Mouse (Mus musculus): Measurements from ENCODE around the gene Dhrs11. TPM values are rescaled to one million over a fixed set of nuclear protein-coding genes. Genes with fewer than 3 reads are reported as not detected.
"Not testable (repeated sequence)": the region's sequence is repeated elsewhere in the genome, so short reads cannot be mapped to it uniquely, and the experiment has no call there.

Gene Dhrs11
- total RNA-seq (2021) = 10 to 100 TPM; 97.1 to 99.1 TPM
- long read RNA-seq, experiment 1, transcript Dhrs11-201 (7 exons, 1,254 nt) = major isoform, 63 of 92 reads
- long read RNA-seq, experiment 1, partial matches to known transcripts = 2 of 92 reads
- long read RNA-seq, experiment 1, other reads (novel, unspliced or antisense) = 27 of 92 reads
- long read RNA-seq, experiment 2, transcript Dhrs11-201 (7 exons, 1,254 nt) = major isoform, 35 of 53 reads
- long read RNA-seq, experiment 2, partial matches to known transcripts = 3 of 53 reads
- long read RNA-seq, experiment 2, other reads (novel, unspliced or antisense) = 15 of 53 reads

DNA sequence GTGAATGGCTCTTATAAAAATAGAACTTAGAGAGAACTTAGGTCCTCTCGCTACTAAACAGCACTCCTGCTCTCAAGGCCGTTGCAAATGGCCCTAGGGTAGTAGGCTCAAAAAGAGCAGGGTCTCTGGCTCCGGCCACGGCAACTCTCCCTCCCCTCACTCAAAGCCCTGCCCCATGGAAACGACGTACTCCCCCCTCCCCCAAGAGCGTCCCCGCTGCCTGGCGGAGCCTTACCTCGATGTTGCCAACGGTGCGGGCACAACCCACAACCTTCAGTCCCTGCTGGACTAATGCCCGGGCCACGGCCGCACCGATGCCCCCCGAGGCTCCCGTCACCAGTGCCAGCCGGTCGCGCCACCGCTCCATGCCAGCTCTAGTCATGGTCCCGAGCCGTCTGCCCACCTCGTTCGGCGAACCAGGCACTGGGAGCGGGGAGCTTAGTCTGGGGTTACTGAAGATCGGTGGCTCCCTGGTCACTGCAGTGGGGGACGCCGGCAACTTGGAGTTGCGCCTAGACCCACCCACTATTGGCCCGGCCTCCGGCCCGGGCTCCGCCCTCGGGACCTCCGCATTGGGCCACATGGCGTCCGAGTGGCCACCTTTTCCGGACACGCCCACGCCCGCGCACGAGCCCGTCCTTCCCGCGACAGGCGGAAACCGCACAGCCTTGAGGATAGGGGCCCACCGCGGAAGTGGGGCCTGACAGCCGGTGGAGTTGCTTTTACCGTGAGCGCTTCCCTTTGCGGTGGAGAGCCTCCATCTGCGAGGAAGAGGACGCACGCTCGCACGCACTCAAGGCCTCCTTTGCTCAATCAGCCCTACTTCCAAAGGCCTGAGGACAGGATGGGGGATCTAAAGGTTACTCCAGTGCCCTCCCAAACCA, at the start of gene Dhrs11:
Gene Dhrs11, minus strand, starts transcription at position 479 of the 884 bp plus-strand sequence.
- DNase-seq = peak; percentile 97

DNA sequence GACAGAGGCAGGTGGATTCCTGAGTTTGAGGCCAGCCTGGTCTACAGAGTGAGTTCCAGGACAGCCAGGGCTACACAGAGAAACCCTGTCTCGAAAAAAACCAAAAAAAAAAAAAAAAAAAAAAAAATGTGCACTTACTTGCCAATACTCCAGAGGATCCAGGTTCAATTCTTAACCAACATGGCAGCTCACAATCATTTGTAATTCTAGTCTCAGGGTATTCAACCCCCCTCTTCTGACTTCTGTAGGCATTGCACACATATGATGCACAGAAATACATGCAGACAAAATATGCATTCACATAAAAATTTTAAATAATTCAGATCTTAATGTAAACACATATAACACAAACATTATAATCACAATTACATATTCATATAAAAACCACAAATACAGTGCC, 47.2 kb upstream of the Dhrs11 start:
- DNase-seq = not testable (repeated sequence)

DNA sequence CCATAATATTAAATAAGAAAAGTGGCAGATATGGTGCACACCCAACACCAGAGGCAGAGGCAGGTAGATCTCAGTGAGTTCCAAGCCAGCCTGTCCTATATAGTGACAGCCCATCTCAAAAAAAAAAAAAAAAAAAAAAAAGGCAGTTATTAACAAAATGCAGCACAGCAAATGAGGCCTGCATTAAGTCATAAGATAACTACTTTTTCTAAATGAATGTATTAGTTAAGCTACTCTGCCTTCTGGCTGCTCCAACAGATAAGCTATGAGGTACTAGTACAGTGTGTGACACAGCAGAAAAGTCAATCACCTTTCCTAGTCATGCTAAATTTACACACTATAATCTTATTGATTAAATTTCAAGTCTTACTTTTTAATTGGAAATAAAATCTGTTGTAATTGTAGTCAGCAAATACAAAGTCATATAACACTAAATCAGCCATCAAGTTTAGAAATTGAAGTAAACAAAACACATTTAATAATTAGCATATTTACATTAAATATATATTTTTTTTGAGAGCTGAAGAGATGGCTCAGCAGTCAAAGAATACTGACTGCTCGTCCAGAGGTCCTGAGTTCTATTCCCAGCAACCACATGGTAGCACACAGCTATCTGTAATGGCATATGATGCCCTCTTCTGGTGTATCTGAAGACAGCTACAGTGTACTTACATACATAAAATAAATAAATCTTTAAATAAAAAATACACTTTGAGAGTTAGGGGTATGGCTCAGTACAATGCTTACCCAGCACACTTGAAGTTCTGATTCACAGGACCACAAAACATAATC, 44.4 kb upstream of the Dhrs11 start:
- no peak for DNase-seq

GRCm38 (mm10) chr11:84871548-84872069, 42.8 kb upstream of the Dhrs11 start:
- no peak for DNase-seq

- DNase-seq = no peak
Observed at GRCm38 (mm10) chr11:84871046-84871445, 42.3 kb upstream of the Dhrs11 start.

DNA sequence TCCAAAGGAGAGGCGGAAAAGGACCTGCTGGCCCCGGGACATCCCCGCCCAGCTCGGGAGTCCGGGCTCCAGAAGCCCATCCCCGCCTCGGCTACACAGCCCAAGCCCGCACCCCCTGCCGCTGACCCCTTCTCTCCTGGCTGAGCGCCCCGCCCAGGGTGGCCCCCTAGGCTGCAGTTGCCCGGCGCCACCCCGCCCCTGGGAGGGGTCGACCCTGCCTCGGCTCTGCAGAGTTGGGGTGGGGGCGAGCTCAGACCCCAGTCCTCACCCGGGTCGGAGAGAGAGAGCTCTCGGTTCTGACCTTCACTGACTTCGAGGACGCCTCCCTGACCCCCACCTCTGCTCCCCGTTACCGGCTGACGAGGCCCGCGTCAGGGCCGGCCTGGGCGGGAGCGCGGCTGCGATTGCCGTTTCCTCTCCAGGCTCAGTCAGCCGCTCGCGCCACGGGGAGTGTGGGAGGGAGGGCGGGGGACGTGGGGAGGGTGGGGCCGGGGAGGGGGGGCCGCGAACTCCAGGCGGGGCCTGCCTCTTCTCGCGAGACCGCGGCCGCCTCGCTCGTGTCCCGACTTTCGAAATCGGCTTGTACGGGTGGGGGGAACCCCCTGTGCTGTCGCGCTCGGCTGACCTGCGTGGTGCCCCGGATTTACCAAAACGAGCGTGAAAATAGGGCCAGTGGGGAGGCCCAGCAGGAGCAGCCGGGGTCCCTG, 41.7 kb upstream of the Dhrs11 start, which contains the start of gene Ggnbp2:
Gene Ggnbp2, minus strand, starts transcription at position 481 of the 707 bp plus-strand sequence.
- DNase-seq = peak; percentile 94 to 95

DNA sequence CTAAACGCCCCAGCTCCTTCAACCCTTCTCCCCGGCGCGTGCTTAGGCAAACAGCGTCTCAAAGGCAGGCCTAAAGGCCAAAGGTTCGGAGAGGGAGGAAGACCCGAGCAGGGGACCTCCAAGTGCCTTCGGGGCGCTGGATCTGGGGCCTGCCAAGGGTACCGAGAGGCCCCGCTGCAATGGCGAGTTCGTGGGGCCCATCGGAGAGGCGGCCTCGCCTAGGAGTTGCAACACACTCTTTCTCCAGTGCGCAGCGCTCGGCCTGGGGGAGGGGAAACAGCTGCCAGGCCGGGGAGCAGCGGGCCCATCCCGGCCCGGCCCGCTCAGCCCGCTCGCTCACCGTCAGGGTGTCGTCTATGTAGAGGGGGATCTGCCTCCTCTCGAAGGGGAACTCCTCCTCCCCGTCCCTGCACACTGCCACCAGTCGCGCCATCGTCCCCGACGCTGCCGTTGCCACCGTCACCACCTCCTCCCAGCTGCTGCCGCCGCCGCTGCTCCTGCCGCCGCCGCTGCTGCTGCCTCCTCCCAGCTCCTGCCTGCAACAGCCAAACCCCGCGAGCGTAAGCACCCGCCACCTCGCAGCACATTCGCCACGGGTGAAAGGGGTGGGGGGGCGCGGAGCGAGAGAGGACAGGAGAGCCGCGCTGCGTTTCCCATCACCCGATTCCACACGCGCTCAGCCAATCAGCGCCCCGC, 40.9 kb upstream of the Dhrs11 start:
- DNase-seq = peak; percentile 91 to 94

GRCm38 (mm10) chr11:84868786-84869259, 40.0 kb upstream of the Dhrs11 start:
- DNase-seq = no peak

- DNase-seq = no peak
Observed at GRCm38 (mm10) chr11:84867586-84867985, 38.8 kb upstream of the Dhrs11 start.

DNA sequence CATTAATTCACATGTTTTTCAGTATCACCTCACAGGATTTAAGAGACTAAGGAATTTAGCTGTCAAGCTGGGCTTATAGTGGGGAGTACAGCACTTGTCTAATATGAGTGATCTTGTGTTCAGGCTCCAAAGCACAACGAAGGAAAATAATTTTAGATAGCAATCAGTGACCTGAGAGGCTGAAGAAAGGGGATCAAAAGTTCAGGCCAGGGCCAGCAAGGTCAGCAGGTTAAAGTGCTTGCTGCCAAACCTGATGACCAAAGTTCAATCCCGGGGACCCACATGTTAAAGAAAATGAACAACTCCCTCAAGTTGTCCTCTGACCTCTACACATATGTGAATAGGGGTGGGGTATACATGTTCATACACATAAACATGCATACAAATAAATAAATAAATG, 36.5 kb upstream of the Dhrs11 start:
- DNase-seq = no peak

DNA sequence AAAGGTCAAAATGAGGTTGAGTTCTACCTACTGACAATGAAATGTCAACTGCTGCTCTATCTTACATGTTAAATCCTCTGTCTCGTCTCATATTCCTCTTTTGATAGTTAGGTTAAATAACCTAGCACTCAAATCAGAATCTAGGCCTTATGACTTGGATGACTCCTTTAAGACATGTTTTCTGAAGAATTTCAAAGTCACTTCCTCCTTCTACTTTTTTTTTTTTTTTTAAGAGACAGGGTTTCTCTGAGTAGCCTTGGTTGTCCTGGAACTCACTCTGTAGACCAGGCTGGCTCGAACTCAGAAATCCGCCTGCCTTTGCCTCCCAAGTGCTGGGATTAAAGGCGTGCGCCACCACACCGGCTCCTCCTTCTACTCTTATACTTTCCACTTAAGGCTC, 26.5 kb upstream of the Dhrs11 start:
- DNase-seq = no peak

DNA sequence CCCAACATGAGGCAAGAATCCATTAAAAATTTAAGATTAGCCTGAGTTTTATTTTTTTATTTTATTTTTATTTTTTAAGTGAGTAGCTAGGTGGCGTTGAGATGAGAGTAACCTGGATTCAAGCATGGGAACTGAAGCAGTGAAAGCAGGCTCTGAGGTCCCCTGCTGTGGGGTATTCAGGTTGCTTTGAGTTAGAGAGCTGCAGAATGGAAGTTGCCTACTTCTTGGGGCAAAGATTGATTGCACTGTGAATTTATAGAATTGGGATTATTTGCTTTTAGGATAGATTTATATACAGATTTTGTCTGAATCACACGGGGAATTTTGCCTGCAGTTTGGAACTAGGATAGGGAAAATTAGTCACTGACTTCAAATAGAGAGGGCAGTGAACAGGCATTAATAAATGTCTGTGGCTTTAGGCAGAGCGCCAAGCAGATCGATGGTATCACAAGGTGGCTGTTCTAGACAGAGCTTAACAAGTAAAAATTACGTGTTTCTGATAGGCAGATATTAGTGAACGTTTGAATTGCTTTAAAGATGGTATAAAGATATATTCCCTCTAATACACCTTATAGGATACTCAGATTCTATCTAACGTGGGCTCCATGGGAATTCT, 18.8 kb upstream of the Dhrs11 start:
- no peak for DNase-seq

DNA sequence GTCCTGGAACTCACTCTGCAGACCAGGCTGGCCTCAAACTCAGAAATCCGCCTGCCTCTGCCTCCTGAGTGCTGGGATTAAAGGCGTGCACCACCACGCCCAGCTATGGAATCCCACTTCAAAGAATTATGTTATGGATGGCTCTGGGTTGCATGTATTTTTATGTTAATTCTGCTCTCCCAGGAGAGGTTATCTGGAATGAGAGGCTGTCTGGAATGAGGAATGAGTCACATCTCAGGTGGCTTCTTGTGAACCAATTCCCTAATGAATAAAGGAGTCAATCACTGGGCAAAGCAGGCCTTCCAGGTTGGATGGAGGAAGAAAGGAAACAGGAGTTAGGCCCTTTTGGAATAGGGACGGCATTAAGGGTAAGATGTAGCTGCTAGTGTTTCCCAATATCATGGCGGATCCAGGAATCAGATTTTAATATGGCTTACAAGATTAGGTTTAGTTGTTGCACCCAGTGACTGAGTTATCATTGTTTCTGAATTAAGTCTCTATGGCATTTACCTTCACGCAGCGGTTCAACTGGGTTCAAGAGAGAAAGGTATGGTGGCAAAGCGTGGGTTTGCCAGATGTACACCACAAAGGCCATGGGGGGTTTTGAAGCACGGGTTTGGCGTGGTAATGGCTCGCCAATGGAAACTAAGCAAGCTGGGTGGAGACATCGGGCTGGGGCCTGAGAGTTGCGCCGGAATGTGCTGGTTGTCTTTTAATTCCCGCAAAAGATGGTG, 18.1 kb upstream of the Dhrs11 start:
- no peak for DNase-seq

DNA sequence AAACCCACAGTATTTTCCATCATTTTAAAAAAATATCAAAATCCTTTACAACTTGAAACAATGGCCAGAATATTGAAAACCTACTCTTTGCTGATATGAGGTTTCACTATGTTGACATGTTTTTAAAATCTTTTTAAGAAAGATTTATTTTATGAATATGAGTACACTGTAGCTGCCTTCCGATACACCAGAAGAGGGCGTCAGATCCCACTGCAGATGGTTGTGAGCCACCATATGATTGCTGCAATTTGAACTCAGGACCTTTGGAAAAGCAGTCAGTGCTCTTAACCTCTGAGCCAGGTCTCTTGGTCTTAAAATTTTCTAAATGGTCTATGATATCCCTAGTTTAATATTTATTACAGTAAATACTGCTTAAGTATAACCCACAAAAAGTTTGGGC, 10.5 kb upstream of the Dhrs11 start:
- DNase-seq = no peak

DNA sequence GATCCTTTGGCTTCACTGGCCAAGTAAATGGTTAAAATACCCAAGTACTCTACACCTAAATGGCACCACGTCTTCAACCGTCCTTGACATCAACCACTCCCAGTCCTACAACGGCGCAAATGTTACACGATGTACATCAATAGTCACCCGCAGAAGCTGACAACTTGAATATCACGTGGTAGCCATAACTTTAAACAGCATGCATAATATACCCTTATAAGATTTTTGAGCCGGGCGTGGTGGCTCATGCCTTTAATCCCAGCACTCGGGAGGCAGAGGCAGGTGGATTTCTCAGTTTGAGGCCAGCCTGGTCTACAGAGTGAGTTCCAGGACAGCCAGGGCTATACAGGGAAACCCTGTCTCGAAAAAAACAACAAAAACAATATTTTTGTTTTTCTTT, 701 bp upstream of the Dhrs11 start:
- not testable (repeated sequence) for DNase-seq

DNA sequence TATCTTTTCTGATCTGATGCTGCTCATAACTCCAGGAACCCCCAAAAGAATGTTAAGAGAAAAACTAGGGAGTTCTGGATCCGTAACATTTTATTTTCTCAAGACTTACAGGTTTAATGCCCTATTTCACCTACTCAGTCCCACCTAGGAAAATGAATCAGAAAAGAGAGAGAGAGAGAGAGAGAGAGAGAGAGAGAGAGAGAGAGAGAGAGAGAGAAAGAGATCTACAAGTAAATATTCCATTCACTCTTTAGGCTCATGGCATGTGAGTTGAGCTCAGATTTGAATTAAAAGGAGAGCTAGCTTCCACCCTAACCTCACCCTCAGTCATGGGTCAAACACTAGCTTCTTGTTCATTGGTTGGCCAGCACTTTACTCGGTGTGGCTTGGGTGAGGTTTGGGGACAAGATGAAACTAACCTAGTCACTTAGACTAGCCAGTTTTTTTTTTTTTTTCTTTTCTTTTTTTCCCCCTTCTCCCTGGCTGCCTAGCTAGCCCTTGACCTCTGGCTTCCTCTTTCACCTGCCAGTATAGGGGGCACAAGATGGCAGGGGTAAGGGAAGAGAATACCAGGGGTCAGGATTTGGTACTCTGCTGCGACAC, 792 bp downstream of the Dhrs11 start:
- peak; percentile 49 to 57 for DNase-seq

DNA sequence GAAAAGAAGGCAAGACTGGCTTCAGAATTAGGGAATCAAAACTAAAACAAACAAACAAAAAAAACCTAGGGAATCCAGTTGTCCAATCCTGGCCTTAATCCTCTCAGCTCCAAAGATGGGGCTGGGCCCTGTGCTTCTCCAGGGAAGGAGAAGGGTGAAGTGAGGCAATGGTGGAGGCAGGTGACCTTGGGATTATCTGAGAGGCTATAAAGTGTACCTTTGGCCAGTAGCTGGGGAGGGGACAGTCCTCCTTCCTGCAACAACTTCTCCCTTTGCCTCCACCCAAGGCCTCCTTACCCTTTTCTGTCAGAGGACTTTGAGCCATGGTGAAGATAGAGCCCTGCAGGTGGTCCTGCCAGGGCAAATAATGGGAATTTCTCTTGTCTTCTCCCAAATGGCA, 1.3 kb downstream of the Dhrs11 start:
- DNase-seq = peak in 1 of 2 experiments; percentile 34

DNA sequence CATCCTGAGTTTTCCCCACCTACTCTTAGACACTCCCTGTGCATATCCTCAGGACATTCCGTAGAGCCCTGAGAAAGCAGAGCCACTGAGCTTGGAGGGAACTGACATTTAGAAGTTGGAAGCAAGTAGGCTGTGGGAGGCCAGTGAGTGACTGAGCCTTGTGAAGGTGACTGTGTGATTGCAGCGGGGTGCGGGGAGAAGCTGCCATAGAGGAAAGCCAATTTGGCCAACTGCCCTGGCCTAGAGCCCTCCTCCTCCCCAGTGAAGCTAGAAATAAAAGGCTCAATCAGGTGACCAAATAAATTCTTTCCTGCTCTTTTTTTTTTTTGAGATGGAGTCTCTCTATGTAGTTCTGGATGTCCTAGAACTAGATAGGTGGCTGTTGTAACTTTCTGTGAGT, 2.6 kb downstream of the Dhrs11 start:
- peak; percentile 80 to 89 for DNase-seq

GRCm38 (mm10) chr11:84825261-84825807, 3.5 kb downstream of the Dhrs11 start:
- peak in 1 of 2 experiments; percentile 31 for DNase-seq
